In genomic region chr5:135103999-135104660, GRCm38 (mm10) we compare ENCODE assay signal across 9 mouse cellular contexts. TPM values are rescaled to one million over a fixed set of nuclear protein-coding genes. Genes with fewer than 3 reads are reported as not detected.
DNase-seq lines count a peak whose midpoint lies in the region; ATAC-seq and TF ChIP-seq lines count a peak whose summit lies in the region.
"Had no signal": no experiment of that assay in that cellular context is flagged by ENCODE, and none has a peak within 500 bp of the region (broad histone marks: within the 10 kb centered on the region; RNA-seq: fewer than 3 reads in every experiment).

No protein-coding gene starts in this region.

- peak; percentile 36 for DNase-seq in kidney, adult 18-20 months
- peak; percentile 43 to 52 for DNase-seq in B cell, adult 2 months
- peak; percentile 55 for DNase-seq in ES-E14 (ENCODE audit: low read depth, low spot score)
- DNase-seq in kidney, postnatal 0 days (ENCODE audit: low spot score): peak; percentile 32
- DNase-seq in spleen, postnatal 4 days (ENCODE audit: low spot score in 2 of 2): no peak
- DNase-seq in layer of hippocampus, adult 11-12 months (ENCODE audit: low spot score): no peak
- DNase-seq in heart, adult 8-10 months (ENCODE audit: low spot score): no peak

- no peak overlapping the region for H3K4me3 ChIP-seq in kidney, embryonic 14.5 days (ENCODE audit: low read length)
- no peak overlapping the region for H3K4me3 ChIP-seq in ES-E14 (ENCODE audit: insufficient read depth in 1 of 2, low read depth in 1 of 2, low read length in 2 of 2, poor library complexity in 1 of 2, severe bottlenecking in 1 of 2)
- no peak overlapping the region for H3K4me3 ChIP-seq in kidney, postnatal 0 days (replicated peaks; ENCODE audit: low read depth, low read length)
- H3K4me3 ChIP-seq: forebrain, embryonic 10.5 days had no signal

- H3K4me1 ChIP-seq in kidney, embryonic 14.5 days (ENCODE audit: control insufficient read depth, insufficient read depth, low read length): no peaks in the 10 kb centered on the region
- peaks cover 0 to 4% of the 10 kb centered on the region in 2 experiments; a peak in 2 of 4 replicates for H3K4me1 ChIP-seq in ES-E14 (ENCODE audit: control insufficient read depth in 2 of 2, insufficient read depth in 2 of 2, low read length in 2 of 2, poor library complexity in 1 of 2)
- peaks cover 9% of the 10 kb centered on the region for H3K4me1 ChIP-seq in kidney, postnatal 0 days (replicated peaks; ENCODE audit: insufficient read depth, low read length)

- WGBS in kidney, embryonic 14.5 days: 68% methylated on average over 11 of the region's 11 CpGs
- 63% methylated on average over 11 of the region's 11 CpGs for WGBS in kidney, postnatal 0 days

- no peak overlapping the region for H3K27ac ChIP-seq in kidney, embryonic 14.5 days (ENCODE audit: low read depth, low read length)
- no peak overlapping the region for H3K27ac ChIP-seq in ES-E14 (ENCODE audit: insufficient read depth, low read depth, low read length, poor library complexity, severe bottlenecking)
- H3K27ac ChIP-seq in kidney, postnatal 0 days: no peak overlapping the region
- H3K27ac ChIP-seq: forebrain, embryonic 10.5 days had no signal

- no peaks in the 10 kb centered on the region for H3K36me3 ChIP-seq in kidney, embryonic 14.5 days (ENCODE audit: control insufficient read depth, insufficient read depth, low read length)
- no peaks in the 10 kb centered on the region for H3K36me3 ChIP-seq in ES-E14 (ENCODE audit: control insufficient read depth, insufficient read depth, low read length, poor library complexity, severe bottlenecking)
- H3K36me3 ChIP-seq in kidney, postnatal 0 days (ENCODE audit: insufficient read depth, low read length): no peaks in the 10 kb centered on the region
- H3K36me3 ChIP-seq: forebrain, embryonic 10.5 days had no signal

- no peak for ATAC-seq in kidney, embryonic 14.5 days (ENCODE audit: low FRiP score, low TSS enrichment)
- no peak for ATAC-seq in kidney, postnatal 0 days (replicated peaks; ENCODE audit: low FRiP score, low read depth)

- H3K9me3 ChIP-seq in kidney, embryonic 14.5 days (ENCODE audit: control insufficient read depth, low read length): no peaks in the 10 kb centered on the region
- H3K9me3 ChIP-seq in ES-E14 (ENCODE audit: control insufficient read depth, insufficient read depth, low read depth, low read length): no peaks in the 10 kb centered on the region
- H3K9me3 ChIP-seq in kidney, postnatal 0 days (replicated peaks; ENCODE audit: low read length): no peaks in the 10 kb centered on the region
- H3K9me3 ChIP-seq: forebrain, embryonic 10.5 days had no signal

- peak; percentile 69 for TF ChIP-seq CTCF in kidney, postnatal 0 days (IDR thresholded peaks at IDR 0.05; ENCODE audit: low read depth)

- H3K4me2 ChIP-seq in kidney, embryonic 14.5 days (replicated peaks; ENCODE audit: low read depth, low read length): no peak overlapping the region
- no peak overlapping the region for H3K4me2 ChIP-seq in kidney, postnatal 0 days (ENCODE audit: low read length)

- peaks cover 26% of the 10 kb centered on the region for H3K27me3 ChIP-seq in kidney, embryonic 14.5 days (ENCODE audit: control insufficient read depth, insufficient read depth, low read length)
- H3K27me3 ChIP-seq in kidney, postnatal 0 days (ENCODE audit: insufficient read depth, low read length): 0 out of 2 replicates have a peak, but pooled peaks cover 5% of the 10 kb centered on the region

- in situ Hi-C loops in ES-E14 (cut with MboI; ENCODE audit: low sequenced_read_pairs in 2 of 2, unreplicated experiment in 2 of 2): no loop called here

- H3K9ac ChIP-seq in kidney, embryonic 14.5 days (ENCODE audit: low read depth, low read length): no peak overlapping the region
- H3K9ac ChIP-seq in ES-E14 (ENCODE audit: insufficient read depth, low read depth, low read length, poor library complexity, severe bottlenecking): no peak overlapping the region
- H3K9ac ChIP-seq in kidney, postnatal 0 days (ENCODE audit: low read depth, low read length): no peak overlapping the region

TF ChIP-seq in ES-E14, 5 proteins besides CTCF, POLR2A, EP300 and RAD21:
- TF ChIP-seq ZC3H11A (IDR thresholded peaks at IDR 0.05; ENCODE audit: borderline replicate concordance, low read depth, low read length) (peak; percentile 34; the same call in 1 of the 2 replicates), MAFK (IDR thresholded peaks at IDR 0.05; ENCODE audit: insufficient read depth, low read depth, low read length) (0 out of 2 replicates have a peak, but pooled peaks have one; percentile 2), CHD2 (IDR thresholded peaks at IDR 0.05; ENCODE audit: low read depth, low read length) (no peak), HCFC1 (IDR thresholded peaks at IDR 0.05; ENCODE audit: borderline replicate concordance, insufficient read depth, low read length) (no peak), ZNF384 (IDR thresholded peaks at IDR 0.05; ENCODE audit: low read depth, low read length) (no peak)

RNA-seq across cellular contexts. Expression of gene Mlxipl, which starts 14.4 kb away (rescaled TPM):
- polyA plus RNA-seq in kidney, embryonic 14.5 days (2014; fragmentation: Nextera tagmentation; extraction: Ambion mirVana): 3.9 and 6.4 TPM in 2 replicates
- total RNA-seq in ES-E14 (2012; rRNA removed): 7.6 and 11.7 TPM in 2 replicates
- polyA plus RNA-seq in kidney, postnatal 0 days (2015; fragmentation: Nextera tagmentation; extraction: Ambion mirVana): 6.5 and 7.8 TPM in 2 replicates
- 10 to 100 TPM; 18.0 to 39.9 (median 21.3) TPM for total RNA-seq in heart, adult 8-10 months (2022)

RNA-seq across cellular contexts. Expression of gene Vps37d, which starts 26.1 kb away (rescaled TPM):
- 8.9 and 12.6 TPM in 2 replicates for polyA plus RNA-seq in kidney, embryonic 14.5 days (2014; fragmentation: Nextera tagmentation; extraction: Ambion mirVana)
- 2.0 and 3.0 TPM in 2 replicates for total RNA-seq in ES-E14 (2012; rRNA removed)
- 9.9 and 12.5 TPM in 2 replicates for polyA plus RNA-seq in kidney, postnatal 0 days (2015; fragmentation: Nextera tagmentation; extraction: Ambion mirVana)
- total RNA-seq in heart, adult 8-10 months (2022): under 1 TPM; 0.37 to 0.57 (median 0.47) TPM

RNA-seq across cellular contexts. Expression of gene Bud23, which starts 39.4 kb away (rescaled TPM):
- polyA plus RNA-seq in kidney, embryonic 14.5 days (2014; fragmentation: Nextera tagmentation; extraction: Ambion mirVana): 118 and 156 TPM in 2 replicates
- 110 and 112 TPM in 2 replicates for total RNA-seq in ES-E14 (2012; rRNA removed)
- 80.4 and 85.2 TPM in 2 replicates for polyA plus RNA-seq in kidney, postnatal 0 days (2015; fragmentation: Nextera tagmentation; extraction: Ambion mirVana)
- 10 to 100 TPM; 18.0 to 31.3 (median 23.7) TPM for total RNA-seq in heart, adult 8-10 months (2022)

RNA-seq across cellular contexts. Expression of gene Dnajc30, which starts 40.1 kb away (rescaled TPM):
- 33.4 and 34.4 TPM in 2 replicates for polyA plus RNA-seq in kidney, embryonic 14.5 days (2014; fragmentation: Nextera tagmentation; extraction: Ambion mirVana)
- total RNA-seq in ES-E14 (2012; rRNA removed): 6.2 and 8.3 TPM in 2 replicates
- polyA plus RNA-seq in kidney, postnatal 0 days (2015; fragmentation: Nextera tagmentation; extraction: Ambion mirVana): 42.4 and 42.6 TPM in 2 replicates
- 10 to 100 TPM; 43.8 to 49.3 (median 45.5) TPM for total RNA-seq in heart, adult 8-10 months (2022)

RNA-seq across cellular contexts. Expression of gene Tbl2, which starts 45.3 kb away (rescaled TPM):
- polyA plus RNA-seq in kidney, embryonic 14.5 days (2014; fragmentation: Nextera tagmentation; extraction: Ambion mirVana): 11.9 and 24.5 TPM in 2 replicates
- total RNA-seq in ES-E14 (2012; rRNA removed): 49.6 and 99.0 TPM in 2 replicates
- 14.5 and 17.4 TPM in 2 replicates for polyA plus RNA-seq in kidney, postnatal 0 days (2015; fragmentation: Nextera tagmentation; extraction: Ambion mirVana)
- 10 to 100 TPM in 3 of 4 experiments, 1 to 10 TPM in 1; 9.6 to 14.0 (median 10.7) TPM for total RNA-seq in heart, adult 8-10 months (2022)

Comparison
In these comparisons a context has a peak if more than half of its experiments do, and no peak if none do; other contexts are left out.
1. DNase-seq: peak in kidney, adult 18-20 months (single experiment), B cell, adult 2 months (2 of 2), ES-E14 (single experiment) and kidney, postnatal 0 days (single experiment); none in spleen, postnatal 4 days (0 of 2), layer of hippocampus, adult 11-12 months (single experiment) and heart, adult 8-10 months (single experiment).